Mouse (Mus musculus): Measurements from ENCODE around the gene Kiss1. TPM values are rescaled to one million over a fixed set of nuclear protein-coding genes. Genes with fewer than 3 reads are reported as not detected.

The Kiss1 gene
- polyA plus RNA-seq, 1 experiment = not detected

DNA sequence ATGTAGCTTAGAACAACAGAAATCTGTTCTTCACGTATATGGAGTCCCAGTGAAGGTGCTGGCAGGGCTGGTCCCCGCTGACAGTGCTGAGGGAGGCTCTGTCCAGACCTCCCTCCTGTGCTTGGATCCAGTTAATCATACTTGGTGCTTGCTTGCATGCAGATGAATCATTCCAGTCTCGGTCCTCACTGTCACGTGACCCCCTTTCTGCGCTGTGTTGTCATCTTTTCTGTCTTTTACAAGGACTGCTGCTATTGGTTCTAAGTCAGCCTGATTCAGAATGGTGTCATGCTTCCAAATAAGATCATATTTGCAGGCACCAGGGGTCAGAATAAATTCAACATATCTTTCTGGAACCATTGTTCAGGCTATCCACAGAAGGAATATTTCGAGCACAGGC is 29.8 kb upstream of the Kiss1 start:
- peaks cover 20% of the 10 kb centered on the region for H3K4me1 ChIP-seq (ENCODE audit: control insufficient read depth, insufficient read depth, low read length)
- H3K4me3 ChIP-seq (ENCODE audit: insufficient read depth, low read length) = no peak overlapping the region
- H3K27ac ChIP-seq (ENCODE audit: insufficient read depth, low read length) = no peak overlapping the region
- TF ChIP-seq CTCF (IDR thresholded peaks at IDR 0.05; ENCODE audit: borderline replicate concordance, insufficient read depth, low read length) (no peak), POLR2A (IDR thresholded peaks at IDR 0.05; ENCODE audit: low read depth, low read length) (no peak)

GRCm38 (mm10) chr1:133292608-133293007 is 29.1 kb upstream of the Kiss1 start:
- no peak for TF ChIP-seq CTCF (IDR thresholded peaks at IDR 0.05; ENCODE audit: borderline replicate concordance, insufficient read depth, low read length)
- no peak for TF ChIP-seq POLR2A (IDR thresholded peaks at IDR 0.05; ENCODE audit: low read depth, low read length)
- Histone ChIP-seq H3K27ac (ENCODE audit: insufficient read depth, low read length) (no peak overlapping the region), H3K4me1 (ENCODE audit: control insufficient read depth, insufficient read depth, low read length) (peaks cover 20% of the 10 kb centered on the region)

DNA sequence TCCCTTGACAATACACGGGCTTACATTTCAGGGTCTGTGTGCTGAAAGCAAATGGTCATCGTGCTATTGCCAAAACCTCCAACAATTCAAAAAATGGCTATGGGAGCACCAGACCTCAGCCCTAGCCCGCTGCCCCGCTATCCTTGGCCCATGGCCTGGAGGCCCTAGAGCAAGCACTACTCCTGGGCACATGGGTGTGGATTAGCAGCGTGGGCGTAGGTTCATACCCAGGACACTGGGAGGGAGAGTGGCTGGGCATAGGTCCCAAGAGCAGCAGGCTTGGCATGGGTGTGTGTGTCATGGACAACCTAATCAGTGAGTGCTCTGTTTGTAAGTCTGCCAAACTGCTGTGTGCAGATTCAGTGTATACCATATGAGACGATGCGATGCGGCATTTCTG is 25.3 kb upstream of the Kiss1 start:
- Histone ChIP-seq H3K4me3 (ENCODE audit: insufficient read depth, low read length) (no peak overlapping the region), H3K27ac (ENCODE audit: insufficient read depth, low read length) (0 out of 2 replicates have a peak overlapping the region, but pooled peaks have one; percentile 3), H3K4me1 (ENCODE audit: control insufficient read depth, insufficient read depth, low read length) (peaks cover 25% of the 10 kb centered on the region)
- TF ChIP-seq POLR2A (IDR thresholded peaks at IDR 0.05; ENCODE audit: low read depth, low read length) (no peak), CTCF (IDR thresholded peaks at IDR 0.05; ENCODE audit: borderline replicate concordance, insufficient read depth, low read length) (no peak)

More at GRCm38 (mm10) chr1:133292608-133293007, 29.1 kb upstream of the Kiss1 start:
- no peak overlapping the region for H3K4me3 ChIP-seq (ENCODE audit: insufficient read depth, low read length)

- TF ChIP-seq POLR2A (IDR thresholded peaks at IDR 0.05; ENCODE audit: low read depth, low read length) (no peak), CTCF (IDR thresholded peaks at IDR 0.05; ENCODE audit: borderline replicate concordance, insufficient read depth, low read length) (no peak)
- no peak overlapping the region for H3K4me3 ChIP-seq (ENCODE audit: insufficient read depth, low read length)
- no peak overlapping the region for H3K27ac ChIP-seq (ENCODE audit: insufficient read depth, low read length)
- H3K4me1 ChIP-seq (ENCODE audit: control insufficient read depth, insufficient read depth, low read length) = peaks cover 29% of the 10 kb centered on the region
These were observed 22.9 kb upstream of the Kiss1 start for GRCm38 (mm10) chr1:133298816-133299215.

DNA sequence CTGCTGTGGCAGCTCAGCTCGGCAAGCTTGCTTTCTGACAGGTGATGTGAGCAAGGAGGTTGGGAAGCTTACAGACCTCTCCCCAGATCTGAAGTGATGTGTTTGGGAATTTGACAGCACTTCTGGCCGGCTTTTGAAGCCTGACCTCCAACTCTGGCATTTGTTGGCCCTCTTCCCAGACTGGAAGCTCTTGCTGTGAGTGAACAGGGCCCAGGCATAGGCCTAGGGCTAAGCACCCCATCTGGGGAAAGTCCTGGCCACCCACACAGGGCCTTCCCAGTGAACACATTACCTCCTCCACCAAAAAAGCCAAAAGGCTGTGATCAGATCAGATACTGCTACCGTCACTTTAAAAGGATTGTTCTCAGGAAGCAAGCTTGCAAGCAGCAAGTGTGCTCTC is 19.1 kb upstream of the Kiss1 start:
- peaks cover 9% of the 10 kb centered on the region; the same call in 1 of the 2 replicates for H3K4me1 ChIP-seq (ENCODE audit: control insufficient read depth, insufficient read depth, low read length)
- no peak overlapping the region for H3K27ac ChIP-seq (ENCODE audit: insufficient read depth, low read length)
- TF ChIP-seq CTCF (IDR thresholded peaks at IDR 0.05; ENCODE audit: borderline replicate concordance, insufficient read depth, low read length) (no peak), POLR2A (IDR thresholded peaks at IDR 0.05; ENCODE audit: low read depth, low read length) (no peak)
- no peak overlapping the region for H3K4me3 ChIP-seq (ENCODE audit: insufficient read depth, low read length)

DNA sequence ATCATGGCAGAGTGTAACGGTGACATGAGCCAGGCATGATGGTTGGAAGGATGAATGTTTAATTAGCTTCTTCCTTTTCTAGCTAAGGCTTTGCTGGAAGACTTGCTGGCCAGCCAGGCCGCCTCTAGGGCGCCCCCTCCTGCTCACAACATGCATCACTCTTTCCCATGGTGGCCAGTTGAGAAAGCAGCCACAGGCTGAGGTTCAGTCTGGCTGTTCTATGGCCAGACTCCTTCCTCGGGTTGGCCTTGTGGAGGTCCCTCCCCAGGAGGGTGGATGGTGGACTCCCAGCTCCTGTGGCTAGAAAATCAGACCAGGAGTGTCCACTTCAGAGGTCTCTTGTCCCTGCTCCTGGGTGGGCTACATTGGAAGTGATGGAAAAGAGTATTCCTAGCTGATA is 14.8 kb upstream of the Kiss1 start:
- Histone ChIP-seq H3K4me3 (ENCODE audit: insufficient read depth, low read length) (no peak overlapping the region), H3K27ac (ENCODE audit: insufficient read depth, low read length) (no peak overlapping the region), H3K4me1 (ENCODE audit: control insufficient read depth, insufficient read depth, low read length) (peaks cover 4% of the 10 kb centered on the region; the same call in 1 of the 2 replicates)
- TF ChIP-seq CTCF (IDR thresholded peaks at IDR 0.05; ENCODE audit: borderline replicate concordance, insufficient read depth, low read length) = peak; percentile 70
- TF ChIP-seq POLR2A (IDR thresholded peaks at IDR 0.05; ENCODE audit: low read depth, low read length) = no peak

DNA sequence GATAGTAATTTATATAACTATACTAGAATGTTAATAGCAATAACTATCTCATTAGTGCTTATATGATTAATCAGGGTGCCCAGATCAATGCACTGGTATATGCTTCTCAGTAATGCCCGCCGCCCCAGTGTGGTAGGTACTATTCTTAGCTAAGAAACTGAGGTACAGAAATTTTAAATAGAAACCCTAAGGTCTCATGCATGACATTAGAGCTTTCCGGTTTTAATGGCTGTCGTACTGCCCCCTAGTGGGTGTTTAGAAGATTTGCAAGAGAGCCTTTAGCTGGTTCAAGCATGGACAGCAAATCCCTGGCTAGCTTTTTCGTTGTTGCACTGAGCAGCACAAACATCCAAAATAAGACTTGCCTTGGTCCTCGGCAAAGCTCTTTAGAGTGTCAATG is 14.4 kb upstream of the Kiss1 start:
- TF ChIP-seq POLR2A (IDR thresholded peaks at IDR 0.05; ENCODE audit: low read depth, low read length) (no peak), CTCF (IDR thresholded peaks at IDR 0.05; ENCODE audit: borderline replicate concordance, insufficient read depth, low read length) (no peak)
- Histone ChIP-seq H3K27ac (ENCODE audit: insufficient read depth, low read length) (no peak overlapping the region), H3K4me1 (ENCODE audit: control insufficient read depth, insufficient read depth, low read length) (peaks cover 4% of the 10 kb centered on the region; the same call in 1 of the 2 replicates), H3K4me3 (ENCODE audit: insufficient read depth, low read length) (no peak overlapping the region)

GRCm38 (mm10) chr1:133309652-133310267 is 11.9 kb upstream of the Kiss1 start, which contains the start of gene Golt1a:
Gene Golt1a (plus strand): TSS chr1:133309800.
- TF ChIP-seq CTCF (IDR thresholded peaks at IDR 0.05; ENCODE audit: borderline replicate concordance, insufficient read depth, low read length) (no peak), POLR2A (IDR thresholded peaks at IDR 0.05; ENCODE audit: low read depth, low read length) (no peak)
- no peak within 1 kb of the TSS for H3K27ac ChIP-seq (ENCODE audit: insufficient read depth, low read length)
- H3K4me1 ChIP-seq (ENCODE audit: control insufficient read depth, insufficient read depth, low read length) = no peaks in the 10 kb centered on the region

GRCm38 (mm10) chr1:133311240-133311639 is 10.4 kb upstream of the Kiss1 start:
- Histone ChIP-seq H3K4me3 (ENCODE audit: insufficient read depth, low read length) (no peak overlapping the region), H3K27ac (ENCODE audit: insufficient read depth, low read length) (no peak overlapping the region), H3K4me1 (ENCODE audit: control insufficient read depth, insufficient read depth, low read length) (no peaks in the 10 kb centered on the region)
- no peak for TF ChIP-seq POLR2A (IDR thresholded peaks at IDR 0.05; ENCODE audit: low read depth, low read length)
- TF ChIP-seq CTCF (IDR thresholded peaks at IDR 0.05; ENCODE audit: borderline replicate concordance, insufficient read depth, low read length) = no peak

More at GRCm38 (mm10) chr1:133309652-133310267, 11.9 kb upstream of the Kiss1 start, which contains the start of gene Golt1a:
- H3K4me3 ChIP-seq (ENCODE audit: insufficient read depth, low read length) = no peak within 1 kb of the TSS

- Histone ChIP-seq H3K4me3 (ENCODE audit: insufficient read depth, low read length) (no peak overlapping the region), H3K27ac (ENCODE audit: insufficient read depth, low read length) (no peak overlapping the region), H3K4me1 (ENCODE audit: control insufficient read depth, insufficient read depth, low read length) (no peaks in the 10 kb centered on the region)
- no peak for TF ChIP-seq POLR2A (IDR thresholded peaks at IDR 0.05; ENCODE audit: low read depth, low read length)
- no peak for TF ChIP-seq CTCF (IDR thresholded peaks at IDR 0.05; ENCODE audit: borderline replicate concordance, insufficient read depth, low read length)
These were observed 9.7 kb upstream of the Kiss1 start for GRCm38 (mm10) chr1:133311946-133312345.
